Mouse (Mus musculus): ENCODE data around the gene Prkg1. TPM values are rescaled to one million over a fixed set of nuclear protein-coding genes. Genes with fewer than 3 reads are reported as not detected.

Prkg1 gene
- total RNA-seq, 1 experiment, result 1.5 TPM

DNA sequence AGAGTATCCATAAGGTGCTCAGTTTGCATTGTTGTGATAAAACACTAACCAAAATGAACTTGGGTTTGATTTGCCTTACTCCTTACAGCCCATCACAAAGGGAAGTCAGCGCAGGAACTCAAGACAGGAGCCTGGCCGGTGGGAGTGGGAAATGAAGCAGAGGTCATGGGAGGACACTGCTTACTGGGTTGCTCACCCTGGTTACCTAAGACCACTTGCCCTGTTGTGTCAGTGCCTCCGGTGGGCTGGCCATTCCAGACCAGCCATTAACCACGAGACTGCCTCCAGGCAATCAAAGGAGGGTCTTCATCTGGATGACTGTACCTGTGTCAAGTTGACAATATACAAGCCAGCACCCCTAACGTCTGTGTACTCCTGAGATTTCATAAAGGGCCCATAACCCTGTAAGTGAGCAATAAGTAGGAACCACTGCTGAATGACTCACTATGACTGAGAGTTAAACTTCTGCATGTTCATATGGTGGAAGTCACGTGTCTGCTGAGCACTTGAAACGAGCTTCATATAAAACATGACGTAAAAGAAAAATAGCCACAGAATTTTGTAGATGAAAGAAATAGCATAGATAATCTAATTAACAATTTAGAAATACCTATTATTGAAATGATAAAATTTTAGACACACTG is 587.4 kb downstream of the Prkg1 start:
- no peak for DNase-seq (ENCODE audit: low read depth, low spot score)
- no peaks in the 10 kb centered on the region for H3K9me3 ChIP-seq (ENCODE audit: control insufficient read depth, insufficient read depth, low read depth, low read length)
- H3K4me3 ChIP-seq (ENCODE audit: insufficient read depth in 1 of 2, low read depth in 1 of 2, low read length in 2 of 2, poor library complexity in 1 of 2, severe bottlenecking in 1 of 2), result no peak overlapping the region
- H3K36me3 ChIP-seq (ENCODE audit: control insufficient read depth, insufficient read depth, low read length, poor library complexity, severe bottlenecking), result no peaks in the 10 kb centered on the region
- H3K27ac ChIP-seq (ENCODE audit: insufficient read depth, low read depth, low read length, poor library complexity, severe bottlenecking), result no peak overlapping the region
- H3K9ac ChIP-seq (ENCODE audit: insufficient read depth, low read depth, low read length, poor library complexity, severe bottlenecking), result no peak overlapping the region
- TF ChIP-seq HCFC1 (IDR thresholded peaks at IDR 0.05; ENCODE audit: borderline replicate concordance, insufficient read depth, low read length), result no peak
- no peak for TF ChIP-seq ZNF384 (IDR thresholded peaks at IDR 0.05; ENCODE audit: low read depth, low read length)
- in situ Hi-C loops (cut with MboI; ENCODE audit: low sequenced_read_pairs in 2 of 2, unreplicated experiment in 2 of 2), result no loop called here
- no peaks in the 10 kb centered on the region for H3K4me1 ChIP-seq (ENCODE audit: control insufficient read depth in 2 of 2, insufficient read depth in 2 of 2, low read length in 2 of 2, poor library complexity in 1 of 2)

DNA sequence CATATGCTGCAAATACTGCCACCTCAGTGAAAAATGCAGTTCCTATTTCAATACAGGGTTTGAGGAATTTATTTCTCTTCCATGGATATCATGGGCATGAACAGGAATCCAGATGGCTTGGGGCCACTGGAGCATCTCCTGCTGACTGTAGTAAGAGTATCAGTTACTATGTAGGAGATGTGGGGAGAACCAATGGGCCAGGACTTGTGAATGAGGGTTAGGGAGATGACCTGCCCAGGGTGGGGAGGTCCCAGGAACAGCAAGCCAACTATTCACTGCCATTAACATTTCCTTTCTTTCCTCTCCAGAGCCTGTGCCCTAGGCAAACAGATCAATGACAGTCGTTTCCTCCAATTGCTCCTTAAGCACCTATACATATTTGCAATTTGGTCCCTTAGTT is 593.8 kb downstream of the Prkg1 start:
- TF ChIP-seq MAFK (IDR thresholded peaks at IDR 0.05; ENCODE audit: insufficient read depth, low read depth, low read length) (no peak), HCFC1 (IDR thresholded peaks at IDR 0.05; ENCODE audit: borderline replicate concordance, insufficient read depth, low read length) (no peak), ZNF384 (IDR thresholded peaks at IDR 0.05; ENCODE audit: low read depth, low read length) (no peak), CHD2 (IDR thresholded peaks at IDR 0.05; ENCODE audit: low read depth, low read length) (no peak), ZC3H11A (IDR thresholded peaks at IDR 0.05; ENCODE audit: borderline replicate concordance, low read depth, low read length) (no peak)
- H3K27ac ChIP-seq (ENCODE audit: insufficient read depth, low read depth, low read length, poor library complexity, severe bottlenecking), result no peak overlapping the region
- in situ Hi-C loops (cut with MboI; ENCODE audit: low sequenced_read_pairs in 2 of 2, unreplicated experiment in 2 of 2), result no loop called here

DNA sequence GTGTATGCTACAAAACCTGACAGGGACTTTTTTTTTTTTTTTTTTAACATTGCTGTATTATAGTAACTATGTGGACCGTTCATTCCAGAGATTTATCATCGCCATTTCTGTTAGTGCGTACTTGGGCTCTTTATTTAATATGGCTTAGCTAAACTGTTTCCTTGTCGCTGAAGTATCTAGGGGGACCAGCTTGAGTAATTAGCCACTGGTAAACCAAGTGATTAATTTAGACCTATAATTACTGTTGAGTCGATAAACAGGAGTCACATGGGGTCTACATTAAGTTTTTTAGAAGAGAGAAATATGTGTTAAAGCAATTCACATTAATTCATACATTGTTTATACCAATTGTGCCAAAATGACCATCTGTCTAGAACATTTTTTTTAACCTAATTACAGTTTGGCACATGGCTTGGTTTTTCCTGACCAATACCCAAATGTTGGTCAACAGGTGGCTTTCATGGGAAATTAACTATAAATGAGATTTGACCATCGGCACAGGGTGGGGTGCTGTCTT is 605.8 kb downstream of the Prkg1 start:
- in situ Hi-C loops (cut with MboI; ENCODE audit: low sequenced_read_pairs in 2 of 2, unreplicated experiment in 2 of 2), result no loop called here

More for the DNA sequence above, 593.8 kb downstream of the Prkg1 start:
- no peak overlapping the region for H3K4me3 ChIP-seq (ENCODE audit: insufficient read depth in 1 of 2, low read depth in 1 of 2, low read length in 2 of 2, poor library complexity in 1 of 2, severe bottlenecking in 1 of 2)
- H3K4me1 ChIP-seq (ENCODE audit: control insufficient read depth in 2 of 2, insufficient read depth in 2 of 2, low read length in 2 of 2, poor library complexity in 1 of 2), result no peaks in the 10 kb centered on the region
- H3K36me3 ChIP-seq (ENCODE audit: control insufficient read depth, insufficient read depth, low read length, poor library complexity, severe bottlenecking), result no peaks in the 10 kb centered on the region
- DNase-seq (ENCODE audit: low read depth, low spot score), result peak; percentile 21
- no peaks in the 10 kb centered on the region for H3K9me3 ChIP-seq (ENCODE audit: control insufficient read depth, insufficient read depth, low read depth, low read length)
- H3K9ac ChIP-seq (ENCODE audit: insufficient read depth, low read depth, low read length, poor library complexity, severe bottlenecking), result no peak overlapping the region

DNA sequence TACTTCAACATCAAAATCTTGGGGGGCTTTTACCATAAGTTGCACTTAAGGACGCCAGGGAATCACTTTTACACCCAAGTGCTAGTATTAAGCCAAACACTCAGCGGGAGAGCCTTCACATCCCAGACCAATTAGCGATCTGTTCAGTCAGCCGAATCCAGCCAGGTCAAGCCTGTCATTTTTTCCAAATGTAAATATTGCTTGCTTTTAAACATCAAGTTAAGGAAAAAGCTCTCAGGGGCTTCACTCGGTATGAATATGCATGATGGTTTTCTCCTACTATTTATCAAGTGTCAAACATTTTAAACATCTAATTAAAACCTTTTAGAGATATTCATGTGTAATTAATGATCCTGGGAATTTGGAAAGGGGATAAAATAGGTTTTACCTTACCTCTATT is 611.4 kb downstream of the Prkg1 start:
- H3K9me3 ChIP-seq (ENCODE audit: control insufficient read depth, insufficient read depth, low read depth, low read length), result no peaks in the 10 kb centered on the region
- in situ Hi-C loops (cut with MboI; ENCODE audit: low sequenced_read_pairs in 2 of 2, unreplicated experiment in 2 of 2), result no loop called here
- H3K4me1 ChIP-seq (ENCODE audit: control insufficient read depth in 2 of 2, insufficient read depth in 2 of 2, low read length in 2 of 2, poor library complexity in 1 of 2), result no peaks in the 10 kb centered on the region
- no peak for DNase-seq (ENCODE audit: low read depth, low spot score)
- TF ChIP-seq ZNF384 (IDR thresholded peaks at IDR 0.05; ENCODE audit: low read depth, low read length), result no peak
- TF ChIP-seq HCFC1 (IDR thresholded peaks at IDR 0.05; ENCODE audit: borderline replicate concordance, insufficient read depth, low read length), result no peak
- no peak for TF ChIP-seq CHD2 (IDR thresholded peaks at IDR 0.05; ENCODE audit: low read depth, low read length)
- no peak for TF ChIP-seq ZC3H11A (IDR thresholded peaks at IDR 0.05; ENCODE audit: borderline replicate concordance, low read depth, low read length)
- TF ChIP-seq MAFK (IDR thresholded peaks at IDR 0.05; ENCODE audit: insufficient read depth, low read depth, low read length), result no peak
- no peak overlapping the region for H3K9ac ChIP-seq (ENCODE audit: insufficient read depth, low read depth, low read length, poor library complexity, severe bottlenecking)
- no peak overlapping the region for H3K27ac ChIP-seq (ENCODE audit: insufficient read depth, low read depth, low read length, poor library complexity, severe bottlenecking)
- H3K4me3 ChIP-seq (ENCODE audit: insufficient read depth in 1 of 2, low read depth in 1 of 2, low read length in 2 of 2, poor library complexity in 1 of 2, severe bottlenecking in 1 of 2), result no peak overlapping the region
- no peaks in the 10 kb centered on the region for H3K36me3 ChIP-seq (ENCODE audit: control insufficient read depth, insufficient read depth, low read length, poor library complexity, severe bottlenecking)

More for the DNA sequence above, 605.8 kb downstream of the Prkg1 start:
- no peak overlapping the region for H3K4me3 ChIP-seq (ENCODE audit: insufficient read depth in 1 of 2, low read depth in 1 of 2, low read length in 2 of 2, poor library complexity in 1 of 2, severe bottlenecking in 1 of 2)
- no peaks in the 10 kb centered on the region for H3K4me1 ChIP-seq (ENCODE audit: control insufficient read depth in 2 of 2, insufficient read depth in 2 of 2, low read length in 2 of 2, poor library complexity in 1 of 2)
- no peaks in the 10 kb centered on the region for H3K9me3 ChIP-seq (ENCODE audit: control insufficient read depth, insufficient read depth, low read depth, low read length)
- no peak for DNase-seq (ENCODE audit: low read depth, low spot score)
- no peak overlapping the region for H3K27ac ChIP-seq (ENCODE audit: insufficient read depth, low read depth, low read length, poor library complexity, severe bottlenecking)
- no peak overlapping the region for H3K9ac ChIP-seq (ENCODE audit: insufficient read depth, low read depth, low read length, poor library complexity, severe bottlenecking)
- no peaks in the 10 kb centered on the region for H3K36me3 ChIP-seq (ENCODE audit: control insufficient read depth, insufficient read depth, low read length, poor library complexity, severe bottlenecking)
- TF ChIP-seq ZNF384 (IDR thresholded peaks at IDR 0.05; ENCODE audit: low read depth, low read length) (no peak), CHD2 (IDR thresholded peaks at IDR 0.05; ENCODE audit: low read depth, low read length) (no peak), ZC3H11A (IDR thresholded peaks at IDR 0.05; ENCODE audit: borderline replicate concordance, low read depth, low read length) (no peak), MAFK (IDR thresholded peaks at IDR 0.05; ENCODE audit: insufficient read depth, low read depth, low read length) (no peak), HCFC1 (IDR thresholded peaks at IDR 0.05; ENCODE audit: borderline replicate concordance, insufficient read depth, low read length) (no peak)

Data from ES-E14 (cell line).